Mouse (Mus musculus): Measurements from ENCODE around the gene Csrnp1.

The Csrnp1 gene

DNA sequence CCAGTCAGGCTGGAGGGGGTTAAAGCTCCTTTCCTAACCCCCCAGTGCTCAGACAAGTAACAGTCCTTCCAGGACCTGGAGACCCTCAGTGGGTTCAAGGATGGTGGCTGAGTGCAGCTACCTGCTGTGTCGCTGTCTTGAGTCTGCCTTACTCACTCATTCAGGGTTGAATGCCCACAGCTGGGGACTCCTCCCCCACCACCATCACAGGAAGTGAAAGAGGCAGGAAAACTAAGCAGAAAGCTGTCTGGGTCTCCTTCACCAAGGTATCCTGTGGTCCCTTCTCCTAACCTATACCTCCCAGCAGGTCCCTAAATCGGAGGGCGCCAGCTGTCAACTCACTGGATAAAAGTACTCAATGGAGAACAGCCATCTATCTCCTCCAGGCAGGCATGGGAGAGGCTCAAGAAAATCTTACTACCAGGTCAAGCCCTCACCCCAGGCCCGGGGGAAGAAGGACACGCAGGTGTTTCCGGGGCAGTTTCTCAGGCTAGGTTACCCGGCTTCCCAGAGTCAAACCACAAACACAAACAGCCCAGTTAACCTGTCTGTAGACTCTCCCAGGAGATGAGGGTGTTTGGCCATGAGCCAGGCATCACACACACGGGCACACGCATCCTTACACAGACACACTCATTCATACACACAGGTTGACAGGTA is 6.2 kb downstream of the Csrnp1 start:
- peak in 1 of 2 experiments; percentile 26 for DNase-seq (ENCODE audit: low spot score in 2 of 2)

DNA sequence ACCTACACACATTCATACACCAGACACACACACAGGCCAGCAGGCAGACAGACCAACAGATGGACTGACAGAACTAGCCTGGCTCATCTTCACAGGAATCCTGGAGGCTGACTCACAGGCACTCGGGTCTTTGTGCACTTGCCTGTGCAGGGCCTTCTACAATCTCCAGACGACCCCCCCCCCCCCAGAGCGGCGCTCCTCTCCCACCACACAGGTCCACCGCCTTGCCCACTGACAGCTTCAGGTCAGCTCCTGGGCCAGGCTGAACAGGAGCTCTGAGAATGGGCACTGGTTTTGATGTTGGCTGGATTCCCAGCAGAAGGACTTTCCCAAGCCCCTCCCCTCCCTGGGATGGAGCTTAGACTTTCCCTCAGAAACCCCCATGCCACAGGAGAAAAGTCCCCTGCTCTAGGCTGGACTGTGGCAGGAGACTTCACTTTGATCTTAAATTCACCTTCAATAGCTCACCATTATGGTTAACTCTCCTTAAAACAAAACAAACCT is 6.8 kb downstream of the Csrnp1 start:
- DNase-seq (ENCODE audit: low spot score in 2 of 2), result peak in 1 of 2 experiments; percentile 40

DNA sequence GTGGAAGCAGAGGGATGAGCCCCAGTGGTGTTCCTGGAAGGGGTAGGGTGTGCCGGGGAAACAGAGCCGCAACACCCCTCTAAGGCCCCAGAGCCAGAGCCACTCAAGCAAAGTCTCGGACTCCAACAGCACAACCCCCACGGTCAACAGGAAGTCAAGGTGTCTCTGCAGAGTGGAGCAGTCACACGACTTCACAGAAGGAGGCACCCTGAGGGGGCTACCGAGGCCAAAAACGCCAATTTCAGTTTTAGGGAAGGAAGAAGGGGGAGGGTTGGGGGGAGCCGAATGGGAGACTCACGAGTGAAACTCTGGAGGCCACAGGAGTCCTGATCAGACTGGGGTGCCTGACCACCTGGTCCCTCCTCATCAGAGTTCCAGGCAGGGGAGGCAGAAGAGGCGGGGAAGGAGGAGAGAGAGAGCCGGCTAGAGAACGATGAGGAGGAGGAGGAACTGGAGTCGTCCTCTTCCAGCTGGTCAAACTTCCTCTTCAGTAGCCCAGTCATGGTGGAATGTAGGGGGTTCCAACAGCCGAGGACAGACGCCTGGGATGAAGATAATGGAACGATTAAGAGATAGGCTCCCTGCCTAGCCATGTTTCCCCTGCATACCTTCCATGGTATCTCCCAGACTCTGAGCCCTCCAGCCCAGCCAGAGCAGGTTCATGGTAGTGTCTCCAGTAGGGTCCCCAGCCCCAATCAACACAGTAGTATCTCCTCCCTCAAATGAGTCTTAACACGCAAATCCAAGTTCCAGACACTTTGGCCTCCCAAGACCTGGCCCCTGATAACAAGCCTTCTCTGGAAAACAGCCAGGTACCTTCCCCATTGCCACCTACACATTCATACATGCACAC is 7.5 kb downstream of the Csrnp1 start:
- DNase-seq (ENCODE audit: low spot score in 2 of 2), result no peak

DNA sequence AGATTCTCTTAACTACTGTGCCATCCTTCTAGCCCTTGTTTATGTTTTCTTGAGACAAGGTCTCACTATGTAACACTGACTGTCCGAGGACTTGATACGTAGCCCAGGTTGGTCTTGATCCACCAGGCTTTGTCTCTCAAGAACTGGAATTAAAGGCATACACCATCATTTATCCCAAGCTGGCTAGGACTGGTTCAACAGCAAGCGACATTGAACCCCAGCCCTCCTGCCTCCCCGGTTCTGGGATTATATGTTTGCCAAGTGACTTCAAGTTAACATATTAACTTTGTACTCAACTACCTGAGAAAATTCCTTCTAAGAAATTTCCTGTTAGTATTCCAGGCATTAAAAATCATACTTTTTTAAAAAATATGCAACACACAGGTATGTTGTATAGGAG is 9.2 kb downstream of the Csrnp1 start:
- DNase-seq (ENCODE audit: low spot score in 2 of 2), result no peak

DNA sequence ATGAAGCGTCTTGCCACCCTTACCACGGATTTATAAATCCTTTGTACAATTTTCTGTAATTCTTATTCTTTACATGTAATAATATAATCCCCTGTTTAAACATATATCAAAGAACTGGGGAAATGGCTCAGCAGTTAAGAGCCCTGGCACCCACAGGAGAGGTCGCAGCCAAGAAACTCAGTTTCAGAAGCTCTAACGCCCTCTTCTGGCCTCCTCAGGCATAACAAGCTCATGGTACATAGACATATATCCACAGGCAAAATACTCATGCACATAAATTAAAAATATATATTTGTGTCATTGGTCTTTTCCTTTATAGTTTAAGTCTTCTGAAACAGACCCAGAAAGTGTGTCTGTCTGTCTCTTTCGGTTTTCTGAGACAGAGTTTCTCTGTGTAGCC is 9.8 kb downstream of the Csrnp1 start:
- no peak for DNase-seq (ENCODE audit: low spot score in 2 of 2)

DNA sequence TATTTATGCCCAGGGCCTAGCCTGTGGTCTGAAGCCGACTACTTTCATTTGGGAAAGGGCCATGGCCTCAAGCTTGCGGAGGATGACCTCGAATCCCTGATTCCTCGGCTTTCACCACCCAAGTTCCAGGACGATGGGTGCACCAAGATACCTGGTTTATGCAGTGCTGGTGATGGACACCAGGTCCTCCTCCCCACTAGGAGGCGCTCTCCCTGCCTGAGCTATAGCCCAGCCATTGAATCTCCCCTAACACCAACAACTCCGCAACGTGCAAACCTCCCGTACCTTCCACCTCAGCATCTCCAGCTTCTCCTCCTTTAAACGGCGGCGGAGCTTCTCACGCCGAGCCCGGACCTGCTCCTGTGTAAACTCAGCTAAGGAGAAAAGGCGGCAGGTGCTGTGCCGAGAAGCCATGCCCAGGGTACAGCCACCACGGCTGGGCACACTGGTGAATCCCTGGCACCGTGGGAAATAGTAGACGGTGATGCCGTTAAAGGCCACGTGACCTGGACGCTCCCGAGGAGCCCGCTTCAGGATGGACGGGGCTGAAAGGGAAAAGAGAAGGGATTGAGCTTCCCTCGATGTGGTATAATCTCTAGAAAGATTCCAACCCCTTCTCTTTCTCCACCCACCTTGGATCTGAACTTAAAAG is 10.5 kb downstream of the Csrnp1 start:
- DNase-seq (ENCODE audit: low spot score in 2 of 2), result no peak

DNA sequence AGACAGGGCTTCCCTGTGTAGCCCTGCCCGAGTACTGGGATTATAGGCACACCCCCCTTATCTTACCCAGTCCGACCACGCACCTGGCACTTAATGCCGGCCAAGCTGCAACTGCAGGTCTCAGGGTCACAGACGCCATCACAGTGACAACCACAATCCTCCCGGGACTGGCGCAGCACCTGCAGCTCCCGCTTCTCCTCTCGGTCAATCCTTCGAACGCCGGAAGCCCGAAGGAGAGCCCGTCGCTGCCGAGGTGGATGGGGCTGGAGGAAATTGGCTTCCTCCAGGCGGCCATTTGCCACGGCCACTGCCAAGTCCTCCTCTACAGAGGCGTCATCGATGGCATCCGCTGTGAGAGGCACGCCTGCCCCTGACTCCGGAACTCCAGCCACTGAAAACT is 11.2 kb downstream of the Csrnp1 start:
- no peak for DNase-seq (ENCODE audit: low spot score in 2 of 2)

DNA sequence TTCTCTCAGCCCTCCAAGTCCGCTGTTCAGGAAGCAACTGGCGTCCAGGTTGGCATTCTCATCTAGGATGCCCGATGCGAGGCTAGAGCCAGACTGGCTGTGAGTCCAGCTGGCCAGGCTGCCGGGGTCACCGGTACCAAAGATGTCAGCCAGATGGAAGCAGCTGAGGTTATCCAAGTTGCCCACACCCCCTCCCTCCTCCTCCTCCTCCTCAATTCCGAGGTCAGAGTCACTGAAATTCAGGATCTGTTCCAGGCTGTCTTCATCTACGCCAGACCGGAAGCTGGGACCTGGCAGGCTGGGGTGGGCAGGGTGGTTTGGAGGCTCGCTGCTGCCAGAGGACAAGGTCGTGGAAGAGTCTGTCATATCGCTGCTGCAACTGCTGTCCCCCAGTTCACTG is 11.9 kb downstream of the Csrnp1 start:
- DNase-seq (ENCODE audit: low spot score in 2 of 2), result no peak

DNA sequence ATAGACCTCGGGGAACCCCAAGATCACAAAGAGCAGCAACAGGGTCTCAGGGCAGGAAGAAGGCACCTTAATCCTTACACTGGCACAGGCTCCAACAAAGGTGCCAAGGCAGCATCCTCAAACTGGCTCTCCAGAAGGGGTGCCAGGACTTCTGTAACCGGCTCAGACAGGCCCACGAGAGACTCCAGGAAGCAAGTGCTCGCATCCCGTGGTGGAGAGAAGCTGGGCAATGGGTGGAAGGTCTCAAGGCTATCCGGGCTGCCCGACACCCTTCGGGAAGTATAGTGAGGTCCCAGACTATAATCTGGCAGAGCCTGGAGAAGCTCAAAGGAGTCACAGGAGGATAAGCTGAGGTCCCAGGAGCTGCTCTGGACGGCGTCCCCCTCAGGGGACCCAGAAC is 12.3 kb downstream of the Csrnp1 start:
- DNase-seq (ENCODE audit: low spot score in 2 of 2), result no peak

DNA sequence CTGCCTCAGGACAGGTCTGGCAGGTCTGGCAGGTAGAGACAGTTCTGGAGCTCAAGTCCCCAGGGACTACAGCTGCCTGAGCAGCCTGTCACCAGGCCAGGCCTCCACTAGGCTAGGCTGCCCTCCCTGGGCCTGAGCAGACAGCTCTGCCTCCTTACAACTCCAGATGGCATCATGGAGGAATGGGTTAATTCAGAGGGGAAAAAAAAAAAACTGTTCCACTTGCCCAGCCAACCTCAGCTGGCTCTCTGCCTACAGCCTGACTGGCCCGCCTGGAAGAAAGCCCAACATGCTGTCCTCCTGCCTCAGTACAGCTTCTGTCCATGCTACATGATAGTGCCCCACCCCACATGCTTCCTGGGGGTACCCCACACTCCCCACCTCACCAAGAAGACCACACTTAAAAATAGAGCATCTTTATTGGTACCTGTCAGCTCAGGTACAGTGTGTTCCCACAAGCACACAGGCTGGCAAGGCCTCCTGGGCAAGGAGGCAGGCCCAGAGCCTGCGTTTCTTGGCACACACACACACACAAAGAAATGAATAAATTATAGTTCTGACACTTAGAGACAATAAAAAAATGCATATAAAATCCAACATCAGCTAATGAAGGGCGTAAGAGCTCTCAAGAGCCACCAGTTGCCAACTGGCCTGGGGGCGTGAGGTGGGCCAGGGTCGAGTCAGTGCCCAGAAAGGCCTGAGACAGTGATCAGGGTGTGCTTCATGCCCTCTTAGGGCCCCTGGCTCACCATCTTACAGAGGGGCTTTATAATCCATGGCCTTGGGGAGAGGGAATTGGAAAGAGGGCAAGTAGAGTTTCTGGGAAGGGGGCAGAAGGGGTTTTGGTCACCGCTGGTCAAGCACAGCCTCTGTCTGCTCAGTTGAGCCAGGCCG is 13.4 kb downstream of the Csrnp1 start:
- peak; percentile 51 to 56 for DNase-seq (ENCODE audit: low spot score in 2 of 2)

DNA sequence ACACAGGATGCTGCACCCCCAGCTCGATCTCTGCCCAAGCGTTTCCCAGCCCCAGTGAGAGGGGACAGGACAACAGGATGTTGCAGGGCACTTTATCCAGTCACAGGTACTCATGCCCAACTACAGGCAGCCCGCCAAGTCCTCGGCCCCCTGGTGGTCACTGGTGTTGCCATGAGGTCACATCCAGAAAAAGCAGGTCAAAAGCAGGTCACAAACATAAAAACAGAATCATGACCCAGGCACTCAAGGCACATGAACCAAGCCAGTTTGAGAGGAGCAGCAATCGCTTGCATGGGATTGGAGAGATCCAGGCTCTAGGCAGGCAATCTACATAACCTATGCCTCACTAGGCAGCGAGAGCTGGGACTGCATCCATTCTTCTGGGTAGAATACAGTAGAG is 14.2 kb downstream of the Csrnp1 start:
- no peak for DNase-seq (ENCODE audit: low spot score in 2 of 2)

DNA sequence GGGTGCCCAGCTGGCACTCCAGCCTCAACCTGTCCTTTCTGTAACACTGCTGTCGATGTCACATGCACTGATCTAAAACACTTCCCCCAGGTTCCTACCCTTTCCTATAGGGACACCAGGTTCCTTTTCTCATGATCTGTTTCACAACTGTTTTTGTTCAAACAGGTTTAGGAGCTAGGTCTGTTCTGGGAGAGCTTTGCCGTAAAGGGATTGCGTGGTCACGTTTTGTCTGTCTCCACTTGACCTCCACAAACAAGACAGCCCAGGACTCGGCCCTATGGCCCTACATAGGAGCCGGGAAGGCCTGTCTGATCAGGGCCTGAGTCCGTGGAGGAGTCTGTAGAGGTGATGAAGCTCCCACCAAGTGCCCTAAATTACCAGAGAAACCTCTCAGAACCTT is 14.6 kb downstream of the Csrnp1 start:
- no peak for DNase-seq (ENCODE audit: low spot score in 2 of 2)

DNA sequence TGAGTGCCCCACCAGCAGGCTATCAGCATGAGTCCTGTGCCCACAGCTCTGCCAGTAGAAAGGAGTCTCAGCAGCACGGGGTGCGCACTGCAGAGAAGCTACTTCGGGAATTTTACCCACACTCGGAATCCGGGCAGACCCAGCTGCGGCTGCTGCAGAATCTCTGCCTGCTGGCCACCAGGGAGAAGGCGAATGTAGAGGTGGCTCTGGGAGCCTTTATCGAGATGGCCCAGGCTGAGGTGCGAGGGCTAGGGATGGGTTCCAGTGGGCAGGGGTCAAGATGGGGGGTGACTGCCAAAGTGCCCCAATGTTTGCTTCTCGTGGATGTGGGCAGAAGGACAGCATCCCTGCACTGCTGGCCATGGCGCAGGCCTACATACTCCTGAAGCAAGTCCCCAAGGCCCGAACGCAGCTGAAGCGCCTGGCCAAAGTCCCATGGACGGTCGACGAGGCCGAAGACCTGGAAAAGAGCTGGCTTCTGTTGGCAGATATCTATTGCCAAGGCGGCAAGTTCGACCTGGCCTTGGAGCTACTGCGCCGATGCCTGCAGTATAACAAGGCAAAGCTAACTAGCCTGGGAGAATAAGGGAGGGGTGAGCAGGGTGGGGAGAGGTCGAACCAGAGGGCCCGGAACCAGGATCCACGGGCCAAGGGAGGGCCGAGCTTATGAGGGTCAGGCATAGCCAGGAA is 18.1 kb downstream of the Csrnp1 start:
- DNase-seq (ENCODE audit: low spot score in 2 of 2), result no peak

DNA sequence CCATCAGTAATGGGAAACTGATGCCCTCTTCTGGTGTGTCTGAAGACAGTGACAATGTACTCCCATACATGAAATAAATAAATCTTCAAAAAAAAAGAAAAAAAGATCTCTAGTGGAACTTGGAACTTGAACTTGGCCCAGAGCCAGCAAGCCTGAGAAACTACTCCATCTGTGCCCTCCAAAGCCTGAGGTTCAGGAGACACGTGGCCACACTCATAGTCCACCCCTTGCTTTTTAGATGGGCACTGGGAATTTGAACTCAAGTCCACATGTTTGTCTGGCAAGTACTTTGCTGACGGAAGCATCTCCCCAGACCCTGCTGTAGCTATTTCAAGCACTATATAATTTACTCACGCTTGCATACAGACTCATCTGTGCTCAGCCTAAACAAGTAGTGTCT is 19.3 kb downstream of the Csrnp1 start:
- DNase-seq (ENCODE audit: low spot score in 2 of 2), result no peak

DNA sequence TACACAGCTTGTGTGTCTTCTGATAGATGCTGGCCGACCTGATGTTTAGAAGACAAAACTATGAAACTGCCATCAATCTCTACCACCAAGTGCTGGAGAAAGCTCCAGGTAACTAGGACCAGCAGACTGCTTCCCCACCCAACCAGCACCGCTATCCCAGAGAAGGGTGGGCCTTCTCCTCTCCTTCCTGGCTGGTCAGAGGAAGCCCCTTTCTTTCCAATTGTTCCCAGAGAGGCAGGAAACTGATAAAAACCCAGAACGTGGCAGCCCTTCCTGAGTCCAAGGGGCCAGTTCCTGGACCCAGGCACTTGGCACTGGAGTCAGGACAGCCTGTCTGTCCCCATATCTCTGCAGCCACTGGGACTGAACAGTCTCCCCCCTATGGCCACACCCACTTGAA is 20.3 kb downstream of the Csrnp1 start:
- no peak for DNase-seq (ENCODE audit: low spot score in 2 of 2)

DNA sequence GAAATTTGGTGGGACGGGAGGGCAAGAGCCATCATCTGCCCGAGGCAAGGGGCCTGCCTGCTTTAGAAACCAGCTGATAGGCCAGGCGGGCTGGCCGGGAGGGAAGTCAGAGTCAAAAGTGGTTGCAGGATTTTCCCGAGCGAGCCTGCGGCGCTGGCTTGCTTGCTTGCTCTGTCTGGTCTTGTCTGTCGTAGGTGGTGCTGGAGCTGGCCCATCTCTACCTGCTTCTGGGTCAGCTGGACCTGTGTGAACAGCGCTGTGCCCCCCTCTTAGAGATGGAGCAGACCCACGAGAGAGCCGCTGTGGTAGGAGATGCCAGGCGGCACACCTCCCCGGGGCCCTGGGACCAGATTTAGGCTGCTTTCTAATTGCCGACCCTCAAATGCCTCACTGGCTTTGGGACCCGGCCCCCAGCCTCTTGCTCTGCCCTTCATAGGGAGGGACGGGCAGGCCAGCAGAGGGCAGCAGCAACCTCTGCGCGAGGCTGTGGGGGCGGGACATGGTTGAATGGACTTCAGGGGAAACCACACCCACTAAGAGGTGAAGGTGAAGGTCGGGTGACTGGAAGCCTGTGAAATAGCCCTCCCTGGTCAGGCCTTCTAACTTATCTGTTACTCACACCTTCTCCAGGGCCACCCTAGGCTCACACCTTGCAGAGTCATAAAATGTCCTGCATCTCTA is 21.3 kb downstream of the Csrnp1 start:
- no peak for DNase-seq (ENCODE audit: low spot score in 2 of 2)

DNA sequence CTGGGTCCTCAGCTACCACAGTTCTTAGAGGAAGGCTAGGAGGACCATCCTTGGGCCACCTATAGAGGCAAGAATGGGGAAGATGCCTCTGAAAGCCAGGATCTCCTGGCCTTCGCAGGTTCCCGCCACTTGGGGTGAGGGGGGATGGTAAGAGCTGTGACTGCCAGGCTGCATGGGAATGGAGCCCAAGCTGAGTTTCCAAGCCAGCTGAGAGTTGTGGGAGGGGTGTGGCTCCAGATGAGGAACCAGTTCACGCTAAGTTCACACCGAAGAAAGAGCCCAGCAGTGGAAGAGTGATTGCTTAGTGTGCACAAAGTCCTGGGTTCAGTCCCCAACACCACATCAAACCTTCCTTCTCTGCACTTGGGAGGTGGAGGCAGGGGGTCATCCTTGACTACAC is 22.2 kb downstream of the Csrnp1 start:
- no peak for DNase-seq (ENCODE audit: low spot score in 2 of 2)

DNA sequence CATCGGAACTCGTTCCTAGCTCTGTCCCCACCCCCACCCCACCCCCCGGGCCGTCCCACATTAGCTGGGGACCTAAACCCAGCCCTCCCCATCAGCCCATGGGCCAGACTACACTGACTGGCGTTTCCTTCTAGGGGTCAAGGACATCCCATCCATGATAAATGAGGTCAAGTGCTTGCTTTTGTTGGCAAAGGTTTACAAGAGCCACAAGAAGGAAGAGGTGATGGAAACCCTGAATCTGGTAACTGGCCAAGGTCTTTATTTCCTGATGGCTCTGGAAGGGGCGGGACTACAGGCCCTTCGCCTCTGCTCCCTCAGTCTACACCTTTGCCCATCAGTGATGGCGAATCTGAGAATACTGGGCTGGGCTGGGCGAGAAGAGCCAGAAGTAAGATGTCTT is 25.6 kb downstream of the Csrnp1 start:
- no peak for DNase-seq (ENCODE audit: low spot score in 2 of 2)

DNA sequence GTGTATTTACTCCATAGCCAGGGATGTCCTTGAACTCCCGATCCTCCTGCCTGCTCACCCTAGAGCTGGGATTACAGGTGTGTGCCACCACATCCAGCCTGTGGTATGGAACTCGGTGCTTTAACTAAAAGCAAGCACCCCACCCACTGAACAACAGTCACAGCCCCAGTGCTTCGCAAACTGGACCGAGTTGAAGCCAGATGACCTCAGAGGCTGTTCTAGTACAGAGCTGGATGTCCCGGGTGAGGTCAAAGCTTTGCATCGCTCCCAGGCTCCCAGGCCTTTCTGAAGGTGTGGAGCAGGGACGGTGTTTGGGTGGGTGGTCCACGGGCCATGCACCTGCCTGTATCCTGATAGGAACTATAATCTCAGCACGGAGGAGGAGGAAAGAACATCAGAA is 33.1 kb downstream of the Csrnp1 start:
- DNase-seq (ENCODE audit: low spot score in 2 of 2), result no peak

DNA sequence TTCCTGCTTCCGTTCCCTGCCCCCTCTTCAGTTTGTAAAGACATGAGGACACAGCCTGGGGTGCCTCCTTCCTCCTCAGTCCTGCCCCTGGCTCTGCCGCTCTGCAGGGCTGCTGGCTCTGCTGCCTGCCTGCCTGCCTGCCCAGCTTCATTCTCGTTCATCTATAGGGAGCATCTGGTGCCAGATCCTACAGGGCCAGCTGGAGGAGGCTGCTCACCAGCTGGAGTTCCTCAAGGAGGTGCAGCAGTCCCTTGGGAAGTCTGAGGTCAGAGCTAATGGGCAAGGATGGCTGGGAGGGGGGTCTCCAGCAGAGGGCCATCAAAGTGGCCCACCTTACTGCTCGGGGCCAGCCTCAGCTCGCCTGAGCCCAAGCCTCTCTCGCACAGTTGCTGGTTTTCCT is 34.0 kb downstream of the Csrnp1 start:
- DNase-seq (ENCODE audit: low spot score in 2 of 2), result no peak

DNA sequence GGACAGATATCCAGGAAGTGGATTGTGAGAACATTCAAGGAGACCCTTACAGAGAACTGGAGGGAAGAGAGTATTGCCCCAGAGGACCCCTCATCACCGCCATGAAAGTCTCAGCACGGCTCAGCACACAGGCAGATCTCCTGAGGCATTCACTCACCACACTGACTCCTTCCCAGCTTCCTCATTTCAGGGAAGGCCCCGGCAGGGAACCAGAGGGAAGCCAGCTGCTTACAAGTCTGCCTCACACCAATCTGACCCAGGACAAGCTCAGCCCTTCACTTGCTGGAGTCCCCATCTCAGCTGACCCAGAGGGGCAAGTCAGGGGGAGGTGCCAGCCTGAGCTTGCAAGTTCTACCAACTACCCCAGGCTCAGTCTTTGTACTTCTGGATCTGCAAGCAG is 35.7 kb downstream of the Csrnp1 start:
- no peak for DNase-seq (ENCODE audit: low spot score in 2 of 2)
